Mouse (Mus musculus): ENCODE results near the gene Gm21970. TPM values are rescaled to one million over a fixed set of nuclear protein-coding genes. Genes with fewer than 3 reads are reported as not detected.
"Not testable (repeated sequence)": the region's sequence is repeated elsewhere in the genome, so short reads cannot be mapped to it uniquely, and the experiment has no call there.

Gene Gm21970
- total RNA-seq, 2 experiments from 2014 or later: not detected

DNA sequence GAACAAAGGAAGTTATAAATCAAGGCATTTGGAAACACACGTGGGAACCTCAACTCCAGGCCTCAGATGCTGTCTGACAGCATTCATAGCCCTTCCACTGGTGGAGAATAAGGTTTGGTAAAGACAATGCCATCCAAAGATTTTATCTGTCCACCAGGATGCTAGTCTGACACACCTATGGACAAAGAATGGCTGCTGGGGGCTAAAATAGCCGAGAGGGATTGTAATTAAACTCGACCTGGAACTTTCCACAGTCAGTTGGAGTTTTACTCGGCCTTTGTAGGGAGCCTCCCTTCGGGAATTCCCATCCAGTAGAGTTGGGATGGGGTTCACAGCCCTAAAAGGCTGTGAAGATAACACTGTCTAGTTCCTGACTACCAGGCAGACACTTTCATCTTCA is 35.9 kb downstream of the Gm21970 start:
- DNase-seq: no peak
- intact Hi-C loops (cut with DNase I): no loop called here

DNA sequence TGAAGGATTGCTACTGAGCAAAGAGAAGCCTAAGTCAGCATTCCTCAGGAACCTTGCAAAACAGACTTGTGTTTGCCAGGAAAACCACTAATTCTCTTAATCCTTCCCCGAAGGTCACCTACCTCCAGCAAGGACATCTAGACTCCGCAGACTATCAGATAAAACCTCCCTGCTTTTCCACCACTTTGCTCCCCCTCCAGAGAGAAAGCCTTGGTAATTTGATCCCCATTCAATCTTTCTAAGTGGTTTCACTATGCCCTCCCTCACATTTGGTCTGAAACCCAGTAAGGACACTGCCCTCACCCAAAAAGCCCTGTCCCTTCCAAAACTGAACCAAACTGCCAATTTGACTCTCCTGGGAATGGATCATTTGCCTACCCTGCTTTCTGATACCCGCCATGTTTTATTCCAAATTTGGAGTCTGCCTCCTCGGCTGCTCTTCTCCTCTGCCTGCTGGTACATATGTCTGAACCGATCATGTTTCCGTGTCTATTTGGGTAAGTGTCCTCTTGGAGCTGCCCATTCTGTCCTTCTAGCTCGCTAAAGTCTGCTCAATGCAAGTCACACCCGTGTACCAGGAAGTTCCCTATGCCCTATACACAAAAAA is 36.8 kb downstream of the Gm21970 start:
- DNase-seq: no peak
- intact Hi-C loops (cut with DNase I): no loop called here

DNA sequence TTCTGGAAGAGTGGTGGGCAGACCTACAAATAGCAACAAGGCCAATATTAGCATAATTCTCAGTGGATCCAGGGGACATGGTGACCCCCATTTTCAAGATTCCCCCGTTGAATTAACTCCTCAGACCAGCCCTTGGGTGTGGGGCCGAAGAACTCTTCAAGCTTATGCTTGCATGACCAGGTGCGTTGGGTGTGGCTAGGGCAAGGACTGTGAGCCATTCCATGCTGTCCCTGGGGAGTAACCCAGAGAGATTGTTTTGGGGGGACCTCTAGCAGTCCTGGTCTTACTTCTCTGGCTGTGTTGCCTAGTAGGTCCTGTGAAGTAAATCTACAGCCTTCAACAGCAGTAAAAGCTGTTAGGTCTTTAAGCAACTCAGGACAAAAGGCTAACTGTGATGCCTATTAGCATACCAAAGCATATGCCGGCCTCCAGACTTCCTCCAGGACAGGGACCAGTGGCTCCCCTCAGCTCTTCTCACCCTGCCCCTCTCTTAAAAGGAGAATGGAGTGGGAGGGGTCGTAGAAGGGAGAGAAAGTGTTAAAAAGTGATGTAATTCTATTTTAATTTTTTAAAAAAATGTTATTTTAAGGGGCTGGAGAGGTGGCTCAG is 41.3 kb downstream of the Gm21970 start:
- intact Hi-C loops (cut with DNase I): no loop called here
- no peak for DNase-seq

DNA sequence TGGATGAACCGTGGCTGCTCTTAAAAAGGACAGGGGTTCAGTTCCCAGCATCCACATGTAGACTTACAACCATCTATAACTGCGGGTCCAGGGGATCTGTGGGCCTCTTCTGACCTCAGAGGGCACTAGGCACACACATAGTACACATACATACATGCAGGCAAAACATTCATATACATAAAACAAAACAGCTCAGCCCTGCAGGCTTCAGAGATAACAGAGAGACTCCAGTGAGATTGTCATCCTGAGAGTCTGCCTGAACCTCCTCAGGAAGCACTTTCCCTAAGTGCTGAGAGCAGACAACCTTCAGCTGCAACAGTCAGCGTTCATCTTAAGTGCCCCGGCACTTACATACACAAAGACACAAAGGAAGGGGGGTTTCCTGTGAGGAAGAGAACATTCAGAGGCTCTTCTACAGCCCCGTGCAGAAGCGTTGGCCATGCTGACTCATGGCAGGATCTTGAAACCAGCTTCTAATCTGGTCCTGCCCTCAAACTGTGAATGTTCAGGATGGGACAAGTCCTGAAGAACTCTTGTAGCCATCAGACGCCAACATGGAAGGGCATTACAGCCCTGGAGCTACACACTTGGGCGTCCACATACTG is 41.9 kb downstream of the Gm21970 start:
- intact Hi-C loops (cut with DNase I): no loop called here
- DNase-seq: no peak

DNA sequence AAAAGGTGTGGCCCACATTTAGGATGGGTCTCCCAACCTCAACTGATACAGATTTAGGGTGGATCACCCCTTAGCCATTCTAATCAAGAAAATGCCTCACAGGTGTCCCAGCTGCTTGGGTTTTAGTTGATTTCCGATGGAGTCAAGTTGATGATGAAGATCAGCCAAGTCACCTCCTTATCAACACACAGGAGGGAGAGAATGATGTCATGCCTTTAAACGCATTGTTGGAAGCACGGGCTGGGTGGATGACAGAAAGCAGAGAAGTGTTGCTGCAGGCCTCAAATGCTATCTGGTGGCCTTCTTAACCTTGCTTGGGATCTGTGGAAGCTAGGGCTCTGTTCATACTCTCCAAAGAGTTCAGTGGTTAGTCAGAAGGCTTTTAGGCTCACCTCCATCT is 42.6 kb downstream of the Gm21970 start:
- intact Hi-C loops (cut with DNase I): no loop called here
- no peak for DNase-seq

GRCm38 (mm10) chr16:91438081-91438480 is 46.6 kb downstream of the Gm21970 start:
- DNase-seq: no peak
- intact Hi-C loops (cut with DNase I): no loop called here

GRCm38 (mm10) chr16:91438599-91438998 is 47.1 kb downstream of the Gm21970 start:
- DNase-seq; intact Hi-C loops (cut with DNase I): not testable (repeated sequence)

- intact Hi-C loops (cut with DNase I): loop anchor here (1.0 to 10.0 kb wide), 3 partner anchors 35 to 357 kb away; partner anchors contain the start of gene Il10rb
- DNase-seq: peak; percentile 77 to 85
Observed at GRCm38 (mm10) chr16:91441366-91441765, 49.8 kb downstream of the Gm21970 start.

DNA sequence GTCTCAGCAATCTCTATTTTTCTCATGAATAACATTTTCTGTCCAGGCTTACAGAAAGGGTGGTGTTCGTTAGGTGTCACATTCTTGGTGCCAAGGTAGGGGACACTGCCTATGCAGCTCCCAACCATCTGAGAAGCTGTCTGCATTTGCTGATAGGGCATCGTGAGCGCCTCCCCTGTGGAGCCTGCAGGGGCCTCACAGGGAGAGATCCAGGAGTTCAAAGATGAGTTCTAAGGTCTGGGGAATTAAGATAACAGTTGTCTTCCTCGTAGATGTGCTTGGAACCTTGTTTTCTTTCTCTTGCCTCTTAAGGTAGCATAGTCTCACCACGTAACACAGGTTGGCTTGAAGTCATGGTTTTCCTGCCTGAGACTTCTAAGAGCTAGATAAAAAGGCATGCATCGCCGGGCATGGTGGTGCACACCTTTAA is 50.3 kb downstream of the Gm21970 start:
- no peak for DNase-seq
- intact Hi-C loops (cut with DNase I): loop anchor here (1.0 to 10.0 kb wide), 3 partner anchors 35 to 357 kb away; partner anchors contain the start of gene Il10rb

DNA sequence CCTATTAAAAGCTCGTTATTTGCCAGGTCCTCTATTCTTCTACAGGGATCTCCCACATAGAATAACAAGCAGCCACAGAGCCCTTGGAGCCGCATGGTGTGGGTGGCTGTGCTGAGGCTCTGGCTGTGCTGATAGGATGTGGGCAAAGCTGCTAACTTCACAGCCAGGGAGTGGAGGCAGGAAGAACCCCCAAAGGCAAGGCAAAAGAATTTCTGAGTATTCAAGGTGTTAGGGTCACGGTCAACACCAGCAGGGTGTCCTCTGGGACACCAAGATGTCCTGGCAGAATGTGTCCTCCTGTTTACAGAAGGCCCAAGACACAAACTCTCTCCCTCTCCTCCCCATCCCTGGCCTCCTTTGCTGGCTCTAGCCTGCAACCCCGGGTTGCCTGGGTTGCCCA is 50.9 kb downstream of the Gm21970 start:
- intact Hi-C loops (cut with DNase I): loop anchor here (10.0 kb wide), 1 partner anchor 358 kb away; no protein-coding TSS in a partner anchor

GRCm38 (mm10) chr16:91443211-91443611 is 51.7 kb downstream of the Gm21970 start:
- intact Hi-C loops (cut with DNase I): loop anchor here (10.0 kb wide), 1 partner anchor 358 kb away; no protein-coding TSS in a partner anchor
- DNase-seq: no peak

More for the DNA sequence above, 50.9 kb downstream of the Gm21970 start:
- no peak for DNase-seq

GRCm38 (mm10) chr16:91444847-91445246 is 53.3 kb downstream of the Gm21970 start:
- intact Hi-C loops (cut with DNase I): loop anchor here (10.0 kb wide), 1 partner anchor 360 kb away; no protein-coding TSS in a partner anchor
- no peak for DNase-seq

DNA sequence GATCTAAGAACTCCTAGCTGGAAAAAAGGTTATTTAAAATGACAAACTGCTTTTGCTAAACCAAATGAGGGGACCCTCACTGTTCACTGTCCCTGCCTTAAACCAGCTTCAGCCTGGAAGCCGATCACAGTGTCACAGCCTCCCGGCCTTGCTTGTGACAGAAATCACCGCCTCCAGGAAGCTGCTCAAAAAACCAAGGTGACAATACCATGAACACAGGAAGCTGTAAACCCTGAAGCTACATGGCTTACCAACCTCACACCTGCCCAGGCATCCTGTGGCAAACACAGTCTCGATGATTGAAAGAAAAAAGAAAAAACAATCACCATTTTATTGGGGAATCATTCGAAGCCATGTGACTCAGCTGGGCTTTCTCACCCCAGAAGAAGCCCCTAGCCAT is 54.0 kb downstream of the Gm21970 start:
- intact Hi-C loops (cut with DNase I): loop anchor here (10.0 kb wide), 1 partner anchor 361 kb away; no protein-coding TSS in a partner anchor
- no peak for DNase-seq

DNA sequence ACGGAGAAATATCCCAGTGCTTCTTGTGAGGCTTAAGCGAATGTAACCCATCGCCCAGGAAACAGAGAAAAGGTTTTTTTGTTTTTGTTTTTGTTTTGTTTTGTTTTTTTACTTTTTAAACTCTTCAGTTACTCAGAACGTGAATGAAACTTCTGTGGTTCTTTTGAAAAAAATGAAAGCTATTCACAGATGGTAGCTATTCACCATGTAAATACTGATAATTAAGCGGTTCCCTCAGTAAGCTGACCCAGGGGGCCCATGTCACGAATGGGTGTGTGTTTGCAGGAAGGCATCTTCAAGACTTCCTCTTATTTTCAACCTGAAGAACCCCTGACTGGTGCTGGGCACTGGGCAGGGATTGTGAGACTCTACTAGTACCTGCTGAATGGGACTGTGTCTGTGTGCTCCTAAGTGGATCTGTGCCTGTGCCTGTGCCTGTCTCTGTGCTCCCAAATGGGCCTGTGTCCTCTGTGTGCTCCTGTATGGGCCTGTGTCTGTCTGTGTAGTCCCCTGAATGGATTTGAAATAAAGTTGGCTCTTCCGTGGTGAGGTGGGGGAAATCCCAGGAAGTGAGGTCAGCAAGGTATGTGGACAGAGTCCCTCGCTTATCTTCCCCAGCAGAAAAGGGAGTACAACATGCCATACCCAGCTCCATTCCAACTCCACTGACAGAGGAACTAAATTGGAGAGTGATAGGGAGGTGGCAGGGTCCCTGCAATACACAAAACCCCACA is 55.4 kb downstream of the Gm21970 start:
- intact Hi-C loops (cut with DNase I): loop anchor here (10.0 kb wide), 1 partner anchor 362 kb away; no protein-coding TSS in a partner anchor
- DNase-seq: no peak

- intact Hi-C loops (cut with DNase I): loop anchor here (10.0 kb wide), 1 partner anchor 363 kb away; no protein-coding TSS in a partner anchor
- DNase-seq: peak; percentile 23 to 46
Observed at GRCm38 (mm10) chr16:91447512-91447900, 56.0 kb downstream of the Gm21970 start.

DNA sequence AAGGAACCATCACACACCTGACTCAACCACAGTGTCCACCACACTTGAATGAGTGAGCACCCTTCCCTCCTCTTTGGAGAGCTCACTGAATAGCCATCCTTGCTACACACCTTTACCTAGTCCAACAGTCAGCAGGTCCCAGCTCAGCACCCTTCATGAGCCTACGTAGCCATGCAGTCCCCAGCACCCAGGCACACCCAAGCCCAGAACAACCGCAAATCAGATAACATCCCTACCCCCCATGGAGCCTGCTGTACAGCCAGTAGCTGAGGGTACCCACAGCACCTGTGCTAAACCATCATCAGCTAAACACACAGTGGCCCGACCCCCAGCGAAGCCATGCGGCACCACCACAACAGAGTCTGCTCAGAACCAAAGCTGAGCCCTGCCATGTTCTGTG is 56.6 kb downstream of the Gm21970 start:
- no peak for DNase-seq
- intact Hi-C loops (cut with DNase I): loop anchor here (10.0 kb wide), 1 partner anchor 363 kb away; no protein-coding TSS in a partner anchor

DNA sequence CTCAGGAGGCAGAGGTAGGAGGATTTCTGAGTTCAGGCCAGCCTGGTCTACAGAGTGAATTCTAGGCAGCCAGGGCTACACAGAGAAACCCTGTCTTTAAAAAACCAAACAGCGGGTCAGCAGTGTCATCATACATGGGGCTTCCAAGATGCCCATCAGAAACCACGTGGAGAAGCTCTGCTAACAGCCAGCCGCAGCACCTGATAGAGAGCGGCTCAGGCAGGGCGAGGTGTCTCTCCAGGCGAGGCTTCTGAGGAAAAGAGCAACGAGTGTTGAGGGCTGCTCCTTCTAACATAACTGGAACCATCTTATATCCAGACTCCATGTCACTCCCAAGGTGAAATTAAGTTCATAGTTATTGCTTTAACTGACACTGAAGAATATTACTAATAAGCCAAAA is 57.4 kb downstream of the Gm21970 start:
- DNase-seq: no peak
- intact Hi-C loops (cut with DNase I): loop anchor here (10.0 kb wide), 1 partner anchor 364 kb away; no protein-coding TSS in a partner anchor

GRCm38 (mm10) chr16:91450137-91451064 is 58.9 kb downstream of the Gm21970 start:
- intact Hi-C loops (cut with DNase I): no loop called here
- DNase-seq: no peak

- intact Hi-C loops (cut with DNase I): no loop called here
- DNase-seq: no peak
Observed at GRCm38 (mm10) chr16:91451949-91452348, 60.4 kb downstream of the Gm21970 start.

Data from heart, postnatal 14 days (tissue).